Mouse (Mus musculus) liver, embryonic 16.5 days (tissue): ENCODE measurements around the gene Pkd1l1. TPM values are rescaled to one million over a fixed set of nuclear protein-coding genes. Genes with fewer than 3 reads are reported as not detected.
A peak's percentile ranks its signal among the peaks of the same experiment; 100 is the strongest.

Source experiments
- ATAC-seq: fragments of 200-750 bp; cut with Nextera tagmentation; 2 replicates; pipeline ENCODE4 v1.8.0; 2017; ENCODE audit warnings: low read depth, mild to moderate bottlenecking, moderate number of reproducible peaks, moderate library complexity
- H3K27ac ChIP-seq: fragments of 300-500 bp; sonication (generic); 2 replicates; pipeline ENCODE4 v1.5.1; 2014; ENCODE audit warnings: mild to moderate bottlenecking, low read length
- H3K27me3 ChIP-seq: fragments of 300-500 bp; sonication (generic); 2 replicates; pipeline ENCODE4 v1.6.1; 2014; ENCODE audit warnings: low read depth, low read length, mixed read lengths; ENCODE audit not compliant: control insufficient read depth, insufficient read depth
- H3K36me3 ChIP-seq: fragments of 300-500 bp; sonication (generic); 2 replicates; pipeline ENCODE4 v1.6.1; 2014; ENCODE audit warnings: mild to moderate bottlenecking; ENCODE audit not compliant: control insufficient read depth, insufficient read depth
- H3K4me1 ChIP-seq: fragments of 300-500 bp; sonication (generic); 2 replicates; pipeline ENCODE4 v1.6.1; 2014; ENCODE audit warnings: low read depth, low read length, mixed read lengths; ENCODE audit not compliant: control insufficient read depth
- H3K4me2 ChIP-seq: fragments of 300-500 bp; sonication (generic); 2 replicates; pipeline ENCODE4 v1.6.1; 2014; ENCODE audit warnings: low read depth, low read length, mixed read lengths
- H3K4me3 ChIP-seq: fragments of 300-500 bp; sonication (generic); 2 replicates; pipeline ENCODE4 v1.5.1; 2014; ENCODE audit warnings: low read depth, mild to moderate bottlenecking, low read length
- H3K9ac ChIP-seq: fragments of 300-500 bp; sonication (generic); 2 replicates; pipeline ENCODE4 v1.6.1; 2014; ENCODE audit warnings: low read depth, low read length
- H3K9me3 ChIP-seq: fragments of 300-500 bp; sonication (generic); replicated peaks from 2 replicates; pipeline ENCODE4 v1.6.1; 2016; ENCODE audit warnings: low read length; ENCODE audit not compliant: control insufficient read depth
- WGBS: fragments of 180-500 bp; shearing (Covaris S2); extraction: QIAGEN DNeasy Blood & Tissue Kit; methylation state at CpG from one replicate; pipeline ENCODE4 v1.1.7; 2014; ENCODE audit not compliant: insufficient replicate concordance; 5-methylcytosine and 5-hydroxymethylcytosine counted together
- polyA plus RNA-seq: library from polyadenylated mRNA; unstranded; fragments of >200 nt; fragmentation: Nextera tagmentation; extraction: Ambion mirVana; gene quantifications from 2 replicates; pipeline ENCODE4 v1.2.1, GENCODE M21; 2015

Gene Pkd1l1
- polyA plus RNA-seq, 1 experiment from 2014 or later: 0.09 TPM

DNA sequence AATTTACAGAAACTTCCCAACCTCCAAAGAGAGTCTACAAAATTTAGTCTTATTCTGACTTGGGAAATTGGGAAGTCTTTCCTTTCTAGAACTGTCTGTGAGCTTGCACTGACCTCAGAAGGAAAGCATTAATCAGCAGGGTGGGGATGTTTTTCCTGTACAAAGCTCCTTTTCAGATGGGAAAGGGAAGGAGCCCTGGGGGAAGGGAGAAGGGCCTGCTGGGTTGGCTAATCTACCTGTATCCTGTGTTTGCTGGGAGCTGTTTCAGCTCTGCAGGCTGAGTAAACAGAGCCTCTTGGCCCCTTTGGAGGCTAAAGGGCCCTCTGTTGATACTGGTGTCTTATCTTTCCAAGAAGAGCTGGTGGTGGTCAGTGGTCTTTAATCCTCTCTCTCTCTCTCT lies 13.0 kb upstream of the Pkd1l1 start:
- no peak overlapping the region for H3K27ac ChIP-seq
- peaks cover under 1% of the 10 kb centered on the region; the same call in 1 of the 2 replicates for H3K36me3 ChIP-seq
- peaks cover 2% of the 10 kb centered on the region; the same call in 1 of the 2 replicates for H3K4me1 ChIP-seq
- no peak overlapping the region for H3K4me3 ChIP-seq
- H3K9me3 ChIP-seq: no peaks in the 10 kb centered on the region
- no peak overlapping the region for H3K4me2 ChIP-seq
- H3K9ac ChIP-seq: no peak overlapping the region
- ATAC-seq: peak; percentile 61; the same call in 1 of the 2 replicates
- H3K27me3 ChIP-seq: no peaks in the 10 kb centered on the region

DNA sequence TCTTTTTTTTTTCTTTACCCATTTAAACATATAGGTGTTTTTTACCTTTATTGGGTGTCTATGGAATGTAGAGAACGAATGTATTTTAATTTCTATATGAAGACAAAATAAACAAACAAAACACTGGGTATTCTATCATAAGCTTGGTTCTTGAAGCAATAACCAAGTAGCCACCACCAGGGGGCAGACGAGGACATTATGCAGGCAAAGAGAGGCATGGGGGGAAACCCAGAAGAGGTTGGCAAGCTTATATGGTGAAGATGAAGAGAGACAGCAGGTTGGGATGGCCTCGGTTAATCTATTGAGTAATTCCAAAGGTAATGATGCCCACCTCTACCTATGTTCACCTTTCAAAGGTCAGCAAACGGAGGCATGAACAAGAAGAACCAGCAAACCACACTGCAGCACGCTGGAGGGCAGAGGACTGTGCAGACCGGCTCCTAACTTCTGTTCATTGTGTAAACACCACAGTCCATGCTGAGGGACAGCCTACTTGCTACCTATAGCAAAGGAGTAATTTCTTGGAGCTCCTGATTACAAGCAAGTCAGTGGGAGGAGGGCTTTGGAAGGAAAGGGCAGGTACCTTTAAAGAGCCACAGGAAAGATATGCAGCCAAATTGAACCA lies 10.3 kb upstream of the Pkd1l1 start:
- H3K27ac ChIP-seq: no peak overlapping the region
- no peak for ATAC-seq
- no peak overlapping the region for H3K4me2 ChIP-seq
- H3K36me3 ChIP-seq: no peaks in the 10 kb centered on the region
- no peak overlapping the region for H3K4me3 ChIP-seq
- no peak overlapping the region for H3K9ac ChIP-seq
- WGBS: 30% methylated on average over 6 of the region's 6 CpGs
- H3K4me1 ChIP-seq: peaks cover 2% of the 10 kb centered on the region; the same call in 1 of the 2 replicates
- H3K27me3 ChIP-seq: no peaks in the 10 kb centered on the region
- no peaks in the 10 kb centered on the region for H3K9me3 ChIP-seq

DNA sequence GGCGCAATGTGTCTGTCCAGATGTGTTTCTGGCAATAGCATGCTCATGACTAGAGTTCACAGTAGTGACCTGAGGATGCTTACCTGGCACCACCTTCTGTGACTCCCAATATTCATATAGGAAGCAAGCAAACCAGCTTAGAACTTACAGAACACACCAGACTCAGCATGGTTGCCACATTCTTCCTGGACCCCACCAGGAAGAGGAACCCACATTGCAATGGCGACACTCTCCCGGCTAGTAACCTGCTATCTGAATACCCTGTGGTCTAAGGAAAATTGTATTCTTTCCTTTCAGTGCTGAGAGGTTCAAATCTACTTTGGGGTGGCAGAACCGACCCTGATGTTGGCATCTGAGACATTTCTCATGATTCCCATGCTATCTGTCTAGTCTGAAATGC lies 5.1 kb upstream of the Pkd1l1 start:
- H3K27me3 ChIP-seq: no peaks in the 10 kb centered on the region
- H3K27ac ChIP-seq: no peak overlapping the region
- no peak overlapping the region for H3K4me2 ChIP-seq
- ATAC-seq: no peak
- no peak overlapping the region for H3K9ac ChIP-seq
- H3K4me1 ChIP-seq: no peaks in the 10 kb centered on the region
- H3K36me3 ChIP-seq: no peaks in the 10 kb centered on the region
- H3K9me3 ChIP-seq: no peaks in the 10 kb centered on the region
- no peak overlapping the region for H3K4me3 ChIP-seq
- 41% methylated on average over 4 of the region's 4 CpGs for WGBS

DNA sequence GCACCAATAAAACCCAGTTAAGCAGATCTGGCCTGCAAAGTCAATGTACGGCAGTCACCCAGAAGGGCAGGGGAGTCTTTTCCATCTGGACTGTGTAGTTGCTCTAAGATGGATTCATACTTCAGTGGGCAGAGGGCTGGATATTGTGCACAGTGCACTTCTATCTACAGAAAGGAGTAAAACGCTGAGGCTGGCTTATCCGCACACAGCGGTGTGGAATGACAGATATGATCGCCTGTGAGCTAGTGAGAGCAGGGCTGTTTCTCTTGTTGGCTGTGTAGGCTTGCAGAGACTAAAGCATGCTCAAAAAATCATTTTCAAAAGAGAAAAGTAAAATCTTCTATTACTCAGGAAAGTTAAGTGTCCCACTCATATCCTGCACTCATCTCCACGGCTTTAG lies 973 bp downstream of the Pkd1l1 start:
- Histone ChIP-seq H3K27me3 (no peaks in the 10 kb centered on the region), H3K27ac (0 out of 2 replicates have a peak overlapping the region, but pooled peaks have one; percentile 34), H3K4me1 (peaks cover 13% of the 10 kb centered on the region), H3K4me3 (no peak overlapping the region), H3K4me2 (peak overlapping the region; percentile 37), H3K36me3 (no peaks in the 10 kb centered on the region), H3K9ac (no peak overlapping the region), H3K9me3 (no peaks in the 10 kb centered on the region)
- ATAC-seq: peak; percentile 75
- WGBS: 51% methylated on average over 6 of the region's 6 CpGs

DNA sequence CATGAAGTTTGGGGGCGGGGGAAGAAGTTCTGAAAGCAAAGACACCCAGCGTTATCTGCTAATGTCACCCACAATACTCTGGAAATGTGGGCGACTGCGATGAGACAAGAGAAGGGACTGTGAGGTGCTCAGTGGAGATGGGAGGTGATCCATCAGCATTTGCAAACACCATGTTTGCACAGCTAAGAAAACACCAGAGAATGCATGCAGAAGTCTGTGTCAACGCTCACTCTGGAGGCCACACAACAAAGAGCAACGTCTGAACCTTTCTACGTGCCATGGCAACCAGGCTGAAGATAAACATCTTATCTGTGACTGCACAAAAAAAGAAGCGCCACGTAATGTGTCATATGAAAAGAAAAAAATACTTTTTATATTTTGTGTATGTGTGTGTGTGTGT lies 2.6 kb downstream of the Pkd1l1 start:
- H3K4me3 ChIP-seq: no peak overlapping the region
- 21% methylated on average over 9 of the region's 9 CpGs for WGBS

DNA sequence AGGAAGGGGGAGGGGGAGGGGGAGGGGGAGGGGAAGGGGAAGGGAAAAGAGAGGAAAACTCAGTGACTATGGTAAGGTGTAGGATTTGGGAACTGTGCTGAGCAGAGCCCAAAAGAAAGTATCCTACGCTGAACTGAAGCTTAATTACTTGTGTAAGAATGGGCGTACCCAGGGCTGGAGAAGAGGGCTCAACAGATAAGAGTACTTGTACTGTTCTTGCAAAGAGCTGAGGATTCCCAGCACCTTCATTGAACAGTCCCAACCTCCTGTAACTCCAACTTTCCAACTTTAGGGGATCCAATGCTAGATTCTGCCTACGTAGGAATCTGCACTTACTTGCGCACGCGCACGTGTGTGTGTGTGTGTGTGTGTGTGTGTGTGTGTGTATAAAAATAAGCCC lies 5.0 kb downstream of the Pkd1l1 start:
- no peaks in the 10 kb centered on the region for H3K27me3 ChIP-seq
- H3K4me3 ChIP-seq: no peak overlapping the region
- peaks cover 13% of the 10 kb centered on the region for H3K4me1 ChIP-seq
- no peak overlapping the region for H3K9ac ChIP-seq
- no peaks in the 10 kb centered on the region for H3K36me3 ChIP-seq
- 73% methylated on average over 7 of the region's 7 CpGs for WGBS
- H3K4me2 ChIP-seq: no peak overlapping the region
- no peak overlapping the region for H3K27ac ChIP-seq
- ATAC-seq: peak; percentile 58; the same call in 1 of the 2 replicates
- H3K9me3 ChIP-seq: no peaks in the 10 kb centered on the region

More for the DNA sequence above, 2.6 kb downstream of the Pkd1l1 start:
- Histone ChIP-seq H3K9ac (no peak overlapping the region), H3K4me1 (peaks cover 13% of the 10 kb centered on the region), H3K4me2 (peak overlapping the region; percentile 19), H3K27ac (0 out of 2 replicates have a peak overlapping the region, but pooled peaks have one; percentile 53), H3K27me3 (no peaks in the 10 kb centered on the region), H3K36me3 (no peaks in the 10 kb centered on the region), H3K9me3 (no peaks in the 10 kb centered on the region)
- ATAC-seq: peak; percentile 86

DNA sequence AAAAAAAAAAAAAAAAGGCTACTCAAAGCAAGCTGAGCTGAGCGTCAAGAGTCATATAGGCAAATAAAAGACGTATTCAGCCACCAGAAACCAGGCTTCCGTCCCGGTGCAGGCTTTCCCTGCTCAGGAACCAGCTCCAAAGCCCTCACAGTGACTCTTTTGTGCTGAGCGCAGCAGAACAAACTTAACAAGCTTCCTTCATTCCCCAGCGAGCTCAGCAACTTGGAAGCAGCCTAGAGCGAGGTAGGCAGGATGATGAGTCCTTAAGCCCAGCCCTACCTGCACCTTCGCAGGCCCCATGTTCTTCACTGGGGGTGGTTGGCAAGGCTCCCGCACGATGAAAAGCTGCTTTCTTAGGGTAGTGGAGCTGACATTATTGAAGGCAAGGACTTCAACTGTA lies 14.5 kb downstream of the Pkd1l1 start:
- Histone ChIP-seq H3K36me3 (no peaks in the 10 kb centered on the region), H3K9ac (no peak overlapping the region), H3K27ac (no peak overlapping the region), H3K9me3 (no peaks in the 10 kb centered on the region), H3K4me1 (no peaks in the 10 kb centered on the region), H3K27me3 (no peaks in the 10 kb centered on the region), H3K4me3 (no peak overlapping the region), H3K4me2 (no peak overlapping the region)
- ATAC-seq: no peak
- WGBS: 56% methylated on average over 10 of the region's 10 CpGs

DNA sequence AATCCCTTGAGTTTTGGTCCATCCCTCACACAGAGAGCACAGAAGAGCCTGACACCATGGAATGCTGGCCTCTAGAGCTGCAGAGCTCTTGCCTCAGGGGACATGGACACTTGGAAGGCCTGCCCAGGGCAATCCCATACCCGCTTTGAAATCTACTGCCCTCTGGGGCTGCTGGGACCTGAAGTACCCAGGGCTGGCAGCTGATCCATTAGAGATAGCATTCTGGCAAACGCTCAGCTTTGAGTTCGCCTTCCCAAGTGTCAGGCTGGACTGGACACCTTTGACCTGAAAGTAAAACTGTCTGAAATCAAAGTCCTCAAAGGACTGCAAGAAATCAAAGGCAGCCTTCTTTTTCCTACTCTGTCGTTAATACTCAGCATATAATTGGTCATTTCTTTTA lies 15.0 kb downstream of the Pkd1l1 start:
- no peaks in the 10 kb centered on the region for H3K9me3 ChIP-seq
- 59% methylated on average over 4 of the region's 4 CpGs for WGBS
- H3K27ac ChIP-seq: no peak overlapping the region
- ATAC-seq: no peak; the same call in 1 of the 2 replicates
- no peak overlapping the region for H3K4me2 ChIP-seq
- H3K36me3 ChIP-seq: no peaks in the 10 kb centered on the region
- no peaks in the 10 kb centered on the region for H3K27me3 ChIP-seq
- H3K4me3 ChIP-seq: no peak overlapping the region
- H3K9ac ChIP-seq: no peak overlapping the region
- H3K4me1 ChIP-seq: no peaks in the 10 kb centered on the region

DNA sequence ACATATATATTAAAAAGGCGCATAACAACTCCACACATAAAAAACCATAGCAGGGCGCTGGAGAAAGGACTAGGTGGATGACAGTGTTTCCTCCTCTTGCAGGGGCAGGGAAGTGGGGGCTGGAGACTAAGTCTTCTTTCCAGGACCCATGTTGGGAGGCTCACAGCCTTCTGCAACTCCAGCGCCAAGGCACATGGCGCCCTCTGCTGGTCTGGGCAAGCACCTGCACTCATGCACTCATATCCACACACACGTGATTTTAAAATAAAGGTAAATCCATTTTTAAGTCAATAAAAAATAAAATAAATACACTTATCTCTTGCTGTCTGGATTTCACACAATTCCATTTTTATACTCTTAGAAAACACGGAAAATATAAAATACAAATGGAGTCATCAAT lies 16.0 kb downstream of the Pkd1l1 start:
- WGBS: 48% methylated on average over 6 of the region's 6 CpGs
- H3K4me3 ChIP-seq: no peak overlapping the region
- H3K4me1 ChIP-seq: no peaks in the 10 kb centered on the region
- H3K27ac ChIP-seq: no peak overlapping the region
- no peak overlapping the region for H3K9ac ChIP-seq
- H3K36me3 ChIP-seq: no peaks in the 10 kb centered on the region
- H3K9me3 ChIP-seq: no peaks in the 10 kb centered on the region
- no peak overlapping the region for H3K4me2 ChIP-seq
- ATAC-seq: no peak
- no peaks in the 10 kb centered on the region for H3K27me3 ChIP-seq
